ENCODE assay signal across 7 mouse cellular contexts in genomic region chr3:105530363-105531130, GRCm38 (mm10).
DNase-seq lines count a peak whose midpoint lies in the region; ATAC-seq lines count a peak whose summit lies in the region.

No protein-coding gene starts in this region.

- no peaks in the 10 kb centered on the region for H3K9me3 ChIP-seq in embryonic facial prominence, embryonic 13.5 days
- H3K9me3 ChIP-seq in midbrain, embryonic 14.5 days (ENCODE audit: control insufficient read depth, low read length): no peaks in the 10 kb centered on the region

- H3K36me3 ChIP-seq in embryonic facial prominence, embryonic 13.5 days: no peaks in the 10 kb centered on the region
- H3K36me3 ChIP-seq in midbrain, embryonic 14.5 days (ENCODE audit: control insufficient read depth, insufficient read depth, low read length): no peaks in the 10 kb centered on the region

- H3K9ac ChIP-seq in embryonic facial prominence, embryonic 13.5 days: no peak overlapping the region
- H3K9ac ChIP-seq in midbrain, embryonic 14.5 days (replicated peaks; ENCODE audit: low read length): no peak overlapping the region

- peak; percentile 84 for DNase-seq in brain, embryonic 18.5 days (ENCODE audit: low read depth, low spot score)
- DNase-seq in layer of hippocampus, adult 18-20 months (ENCODE audit: low spot score in 2 of 2): peak; percentile 75 to 83
- DNase-seq in midbrain, embryonic 14.5 days: peak; percentile 89
- no peak for DNase-seq in thymus, adult 18-20 months
- DNase-seq in adrenal gland, adult 18-20 months (ENCODE audit: low spot score in 2 of 2): no peak

- no peak overlapping the region for H3K27ac ChIP-seq in embryonic facial prominence, embryonic 13.5 days
- H3K27ac ChIP-seq in midbrain, embryonic 14.5 days (replicated peaks; ENCODE audit: low read depth, low read length): peak overlapping the region; percentile 83

- WGBS in embryonic facial prominence, embryonic 13.5 days: 22% methylated on average over 11 of the region's 11 CpGs
- 14% methylated on average over 11 of the region's 11 CpGs for WGBS in midbrain, embryonic 14.5 days

- no peaks in the 10 kb centered on the region for H3K27me3 ChIP-seq in embryonic facial prominence, embryonic 13.5 days
- H3K27me3 ChIP-seq in midbrain, embryonic 14.5 days (ENCODE audit: control insufficient read depth, insufficient read depth, low read length): no peaks in the 10 kb centered on the region

- no peak overlapping the region for H3K4me3 ChIP-seq in embryonic facial prominence, embryonic 13.5 days
- H3K4me3 ChIP-seq in midbrain, embryonic 14.5 days (replicated peaks; ENCODE audit: low read depth, low read length): no peak overlapping the region

- H3K4me1 ChIP-seq in embryonic facial prominence, embryonic 13.5 days: peaks cover 9% of the 10 kb centered on the region
- H3K4me1 ChIP-seq in midbrain, embryonic 14.5 days (ENCODE audit: control insufficient read depth, insufficient read depth, low read length): peaks cover 48% of the 10 kb centered on the region

- 0 out of 2 replicates have a peak, but pooled peaks have one; percentile 32 for ATAC-seq in embryonic facial prominence, embryonic 13.5 days (ENCODE audit: insufficient number of reproducible peaks, insufficient read depth, low FRiP score, low TSS enrichment, low read depth)
- peak; percentile 87 for ATAC-seq in midbrain, embryonic 14.5 days (ENCODE audit: low FRiP score, low TSS enrichment)
- ATAC-seq in erythroid progenitor cell, adult 5-6 weeks (replicated peaks; ENCODE audit: low FRiP score, poor library complexity, severe bottlenecking): no peak

- H3K4me2 ChIP-seq in embryonic facial prominence, embryonic 13.5 days: no peak overlapping the region
- H3K4me2 ChIP-seq in midbrain, embryonic 14.5 days (ENCODE audit: low read length): peak overlapping the region; percentile 38

Comparison
In these comparisons a context has a peak if more than half of its experiments do, and no peak if none do; other contexts are left out.
1. DNase-seq: peak in brain, embryonic 18.5 days (single experiment), layer of hippocampus, adult 18-20 months (2 of 2) and midbrain, embryonic 14.5 days (single experiment); none in thymus, adult 18-20 months (0 of 2) and adrenal gland, adult 18-20 months (0 of 2).